Mouse (Mus musculus): ENCODE data around the gene Tigd3. TPM values are rescaled to one million over a fixed set of nuclear protein-coding genes. Genes with fewer than 3 reads are reported as not detected.

The Tigd3 gene
- polyA plus RNA-seq, 1 experiment, result 1.3 TPM

DNA sequence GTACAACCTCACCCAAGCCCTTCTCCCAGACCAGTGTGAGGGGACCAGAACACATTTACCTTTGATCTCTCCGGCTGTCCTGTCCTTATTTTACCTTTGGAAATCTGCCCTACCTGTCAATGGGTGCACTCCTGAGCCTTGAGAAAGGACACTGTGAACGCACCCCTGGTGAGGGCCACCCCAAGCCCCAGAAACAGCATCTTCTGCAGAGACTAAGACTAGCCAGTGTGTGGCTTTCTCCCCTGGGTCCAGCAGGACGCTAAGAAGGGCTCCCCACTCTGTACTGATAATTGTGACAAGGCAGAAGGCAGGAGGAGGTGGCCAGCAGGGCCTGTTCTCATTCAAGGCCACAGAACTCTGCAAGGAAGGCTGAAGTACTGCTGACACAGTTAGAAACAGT lies 15.0 kb downstream of the Tigd3 start:
- no peak overlapping the region for H3K27ac ChIP-seq (ENCODE audit: insufficient read depth, low read length)
- H3K36me3 ChIP-seq (ENCODE audit: control insufficient read depth, insufficient read depth, low read length), result peaks cover 5% of the 10 kb centered on the region; the same call in 1 of the 2 replicates
- H3K4me3 ChIP-seq (ENCODE audit: extremely low read depth, insufficient read depth, insufficient read length), result no peak overlapping the region
- 65% methylated on average over 3 of the region's 3 CpGs for WGBS
- TF ChIP-seq POLR2A (IDR thresholded peaks at IDR 0.05; ENCODE audit: low read depth, low read length) (no peak), CTCF (IDR thresholded peaks at IDR 0.05; ENCODE audit: extremely low read depth, insufficient read depth, insufficient read length, insufficient replicate concordance) (no peak)
- H3K27me3 ChIP-seq (ENCODE audit: control insufficient read depth, insufficient read depth, low read length), result no peaks in the 10 kb centered on the region
- no peak for DNase-seq (ENCODE audit: low read depth in 1 of 2, low spot score in 2 of 2)
- H3K4me1 ChIP-seq (ENCODE audit: control insufficient read depth, insufficient read depth, insufficient read length), result peaks cover 15% of the 10 kb centered on the region

DNA sequence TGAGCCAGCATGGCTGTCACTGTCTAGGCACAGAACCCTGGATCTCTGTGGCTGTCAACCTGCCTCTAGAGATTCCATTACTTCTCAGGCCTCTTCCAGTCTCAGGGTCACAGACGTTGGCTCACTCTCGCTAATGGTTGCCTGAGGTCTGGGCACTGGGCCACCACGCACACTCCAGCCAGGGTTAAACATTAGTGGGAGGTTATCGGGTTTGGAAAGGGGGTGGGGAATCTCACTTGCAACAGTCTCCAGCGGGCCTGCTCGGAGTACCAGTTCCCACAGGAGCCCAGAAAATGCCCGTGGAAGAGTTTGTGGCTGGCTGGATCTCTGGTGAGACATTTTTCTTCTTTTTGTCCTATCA lies 15.6 kb downstream of the Tigd3 start:
- peaks cover 15% of the 10 kb centered on the region for H3K4me1 ChIP-seq (ENCODE audit: control insufficient read depth, insufficient read depth, insufficient read length)
- TF ChIP-seq CTCF (IDR thresholded peaks at IDR 0.05; ENCODE audit: extremely low read depth, insufficient read depth, insufficient read length, insufficient replicate concordance) (no peak), POLR2A (IDR thresholded peaks at IDR 0.05; ENCODE audit: low read depth, low read length) (no peak)
- 30% methylated on average over 7 of the region's 7 CpGs for WGBS
- peaks cover 4% of the 10 kb centered on the region; the same call in 1 of the 2 replicates for H3K36me3 ChIP-seq (ENCODE audit: control insufficient read depth, insufficient read depth, low read length)
- H3K27me3 ChIP-seq (ENCODE audit: control insufficient read depth, insufficient read depth, low read length), result no peaks in the 10 kb centered on the region
- peak overlapping the region; percentile 52; the same call in 1 of the 2 replicates for H3K4me3 ChIP-seq (ENCODE audit: extremely low read depth, insufficient read depth, insufficient read length)
- no peak for DNase-seq (ENCODE audit: low read depth in 1 of 2, low spot score in 2 of 2)
- H3K27ac ChIP-seq (ENCODE audit: insufficient read depth, low read length), result peak overlapping the region; percentile 91

DNA sequence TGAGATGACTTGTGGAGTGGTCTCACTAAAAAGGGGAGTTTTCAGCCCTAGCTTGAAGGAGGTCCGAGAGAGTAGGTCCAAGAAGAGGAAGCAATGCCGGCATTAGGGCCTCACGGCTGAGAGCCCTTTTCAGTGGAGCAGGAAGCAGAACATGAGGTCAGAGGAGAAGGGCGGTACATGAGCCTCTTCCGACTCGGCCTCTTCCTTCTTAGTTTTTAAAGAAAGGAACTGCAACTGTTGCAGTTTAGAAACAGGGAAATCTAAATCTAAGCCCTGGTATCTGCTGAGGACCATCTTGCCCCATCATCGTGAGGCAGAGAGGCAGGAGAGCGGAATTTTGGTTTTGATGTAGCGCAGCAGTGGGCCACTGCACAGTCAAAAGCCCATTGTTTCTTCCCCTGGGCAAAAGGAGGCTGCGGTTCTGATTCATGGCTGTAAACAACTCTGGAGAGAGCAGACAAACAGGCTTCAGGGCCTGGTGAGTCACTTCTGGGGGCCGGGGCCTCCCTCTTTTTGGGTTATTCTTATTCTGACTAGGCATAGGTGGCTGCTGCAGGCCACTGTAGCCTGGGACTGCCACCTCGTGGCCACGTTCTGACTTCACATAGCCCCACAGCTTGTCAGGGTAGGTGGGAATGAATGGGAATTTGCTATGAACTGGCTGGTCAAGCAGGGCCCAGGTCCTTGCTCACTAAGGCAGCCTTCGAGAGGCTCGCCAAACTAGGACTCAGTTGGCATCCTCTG lies 16.2 kb downstream of the Tigd3 start, which contains the start of gene Slc25a45:
Gene Slc25a45 (plus strand): TSS at position 191 of the 744 bp plus-strand sequence.
- Histone ChIP-seq H3K4me1 (ENCODE audit: control insufficient read depth, insufficient read depth, insufficient read length) (peaks cover 16% of the 10 kb centered on the region), H3K27ac (ENCODE audit: insufficient read depth, low read length) (peak within 1 kb of the TSS; percentile 91), H3K27me3 (ENCODE audit: control insufficient read depth, insufficient read depth, low read length) (no peaks in the 10 kb centered on the region), H3K4me3 (ENCODE audit: extremely low read depth, insufficient read depth, insufficient read length) (peak within 1 kb of the TSS; percentile 52), H3K36me3 (ENCODE audit: control insufficient read depth, insufficient read depth, low read length) (peaks cover 3% of the 10 kb centered on the region; the same call in 1 of the 2 replicates)
- TF ChIP-seq POLR2A (IDR thresholded peaks at IDR 0.05; ENCODE audit: low read depth, low read length) (no peak), CTCF (IDR thresholded peaks at IDR 0.05; ENCODE audit: extremely low read depth, insufficient read depth, insufficient read length, insufficient replicate concordance) (peak; percentile 85; the same call in 1 of the 2 replicates)
- peak; percentile 38 to 70 for DNase-seq (ENCODE audit: low read depth in 1 of 2, low spot score in 2 of 2)
- 7% methylated on average over 15 of the region's 15 CpGs for WGBS

DNA sequence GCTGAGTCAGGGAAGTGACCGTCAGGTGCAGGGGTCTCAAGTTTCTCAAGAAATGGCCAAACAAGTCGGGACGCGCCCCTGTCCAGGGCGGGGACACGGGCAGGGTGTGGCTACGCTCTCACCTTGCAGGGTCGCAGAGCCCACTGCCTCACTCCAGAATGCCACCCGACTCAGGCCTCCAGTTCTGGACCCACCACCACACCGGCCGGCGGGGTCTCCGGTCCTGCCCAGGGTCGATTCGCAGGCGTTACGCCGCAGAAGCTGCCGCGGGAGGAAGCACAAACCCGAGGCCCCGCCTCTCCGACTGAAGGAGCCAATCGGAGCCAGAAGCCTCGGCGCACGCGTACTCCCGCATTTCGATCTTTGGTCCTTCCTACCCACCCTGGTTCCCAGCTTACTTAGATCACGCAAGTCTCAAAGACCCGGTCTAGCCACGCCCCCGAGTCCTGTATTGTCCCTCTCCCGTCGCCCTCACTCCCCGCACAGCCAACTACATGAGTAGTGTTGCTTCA lies 18.9 kb downstream of the Tigd3 start, which contains the start of gene Frmd8:
Gene Frmd8 (minus strand): TSS at position 306 of the 512 bp plus-strand sequence.
- peak; percentile 77 to 95 for DNase-seq (ENCODE audit: low read depth in 1 of 2, low spot score in 2 of 2)
- WGBS, result under 1% methylated on average over 37 of the region's 37 CpGs
- H3K36me3 ChIP-seq (ENCODE audit: control insufficient read depth, insufficient read depth, low read length), result peaks cover 5% of the 10 kb centered on the region
- TF ChIP-seq CTCF (IDR thresholded peaks at IDR 0.05; ENCODE audit: extremely low read depth, insufficient read depth, insufficient read length, insufficient replicate concordance) (no peak), POLR2A (IDR thresholded peaks at IDR 0.05; ENCODE audit: low read depth, low read length) (peak; percentile 59)
- peaks cover 27% of the 10 kb centered on the region for H3K4me1 ChIP-seq (ENCODE audit: control insufficient read depth, insufficient read depth, insufficient read length)
- H3K27ac ChIP-seq (ENCODE audit: insufficient read depth, low read length), result peak within 1 kb of the TSS; percentile 82
- H3K4me3 ChIP-seq (ENCODE audit: extremely low read depth, insufficient read depth, insufficient read length), result peak within 1 kb of the TSS; percentile 97
- no peaks in the 10 kb centered on the region for H3K27me3 ChIP-seq (ENCODE audit: control insufficient read depth, insufficient read depth, low read length)

DNA sequence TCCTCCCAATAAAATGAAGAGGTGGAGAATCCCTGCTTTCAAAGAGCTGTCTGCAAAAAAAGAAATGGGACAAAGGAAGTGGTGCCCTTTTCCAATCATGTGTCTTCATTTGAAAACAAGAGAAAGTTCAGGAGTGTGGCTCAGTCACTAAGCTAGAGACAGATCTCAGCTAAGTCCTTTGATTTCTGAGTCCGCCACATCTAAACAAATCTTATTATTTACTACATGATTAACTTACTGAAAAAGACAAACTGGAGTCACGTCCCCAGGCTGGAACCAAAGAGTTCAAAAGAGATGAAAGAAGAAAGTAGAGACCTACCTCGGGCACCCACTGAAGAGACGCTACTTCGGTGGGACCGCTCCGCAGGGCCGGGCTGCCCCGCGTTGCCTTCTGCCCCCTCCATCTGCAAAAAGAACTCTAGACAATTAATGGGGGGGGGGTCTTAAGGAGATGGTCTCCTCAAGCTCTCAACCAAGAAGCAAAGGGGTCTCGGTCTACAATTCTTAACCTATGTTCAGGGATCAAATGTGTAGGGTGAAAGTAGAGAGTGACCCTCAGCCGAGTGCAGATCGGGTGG lies 19.5 kb downstream of the Tigd3 start:
- H3K27me3 ChIP-seq (ENCODE audit: control insufficient read depth, insufficient read depth, low read length), result no peaks in the 10 kb centered on the region
- DNase-seq (ENCODE audit: low read depth in 1 of 2, low spot score in 2 of 2), result no peak
- TF ChIP-seq CTCF (IDR thresholded peaks at IDR 0.05; ENCODE audit: extremely low read depth, insufficient read depth, insufficient read length, insufficient replicate concordance), result no peak
- no peak for TF ChIP-seq POLR2A (IDR thresholded peaks at IDR 0.05; ENCODE audit: low read depth, low read length)
- H3K4me3 ChIP-seq (ENCODE audit: extremely low read depth, insufficient read depth, insufficient read length), result peak overlapping the region; percentile 97
- H3K36me3 ChIP-seq (ENCODE audit: control insufficient read depth, insufficient read depth, low read length), result peaks cover 8% of the 10 kb centered on the region
- peaks cover 27% of the 10 kb centered on the region for H3K4me1 ChIP-seq (ENCODE audit: control insufficient read depth, insufficient read depth, insufficient read length)
- H3K27ac ChIP-seq (ENCODE audit: insufficient read depth, low read length), result peak overlapping the region; percentile 82
- 3% methylated on average over 13 of the region's 13 CpGs for WGBS

DNA sequence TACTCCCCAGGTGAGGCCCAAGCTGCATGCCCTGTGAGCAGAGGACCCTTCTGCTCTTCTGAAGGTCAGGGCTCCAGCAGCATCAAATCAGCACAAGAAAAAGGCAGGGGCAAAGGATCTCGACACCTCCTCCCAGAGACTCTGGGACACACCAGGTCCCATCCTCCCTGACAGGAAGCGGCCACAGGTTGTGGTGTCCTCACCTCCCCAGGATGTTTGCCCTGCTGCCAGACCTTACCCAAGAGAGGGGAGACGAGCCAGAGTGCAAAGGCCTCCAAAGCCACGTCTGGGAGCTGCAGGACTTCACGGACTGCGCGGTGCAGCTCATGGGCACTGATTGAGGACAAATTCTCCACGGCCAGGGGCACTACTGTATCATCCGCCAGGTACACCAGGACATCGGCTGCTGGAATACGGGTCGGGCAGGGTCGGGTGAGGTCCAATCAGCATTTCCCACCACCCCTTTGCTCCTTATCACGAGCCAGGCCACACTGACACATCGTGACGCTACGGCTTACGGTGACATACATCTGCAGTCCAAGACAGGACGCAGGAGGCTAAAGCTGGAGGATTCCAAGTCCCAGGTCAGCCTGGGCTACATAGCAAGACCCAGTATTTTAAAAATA lies 20.9 kb downstream of the Tigd3 start:
- no peak for TF ChIP-seq POLR2A (IDR thresholded peaks at IDR 0.05; ENCODE audit: low read depth, low read length)
- TF ChIP-seq CTCF (IDR thresholded peaks at IDR 0.05; ENCODE audit: extremely low read depth, insufficient read depth, insufficient read length, insufficient replicate concordance), result no peak
- H3K27me3 ChIP-seq (ENCODE audit: control insufficient read depth, insufficient read depth, low read length), result no peaks in the 10 kb centered on the region
- H3K27ac ChIP-seq (ENCODE audit: insufficient read depth, low read length), result peak overlapping the region; percentile 88
- WGBS, result 64% methylated on average over 19 of the region's 19 CpGs
- peak overlapping the region; percentile 54 for H3K4me3 ChIP-seq (ENCODE audit: extremely low read depth, insufficient read depth, insufficient read length)
- H3K36me3 ChIP-seq (ENCODE audit: control insufficient read depth, insufficient read depth, low read length), result peaks cover 14% of the 10 kb centered on the region
- no peak for DNase-seq (ENCODE audit: low read depth in 1 of 2, low spot score in 2 of 2)
- H3K4me1 ChIP-seq (ENCODE audit: control insufficient read depth, insufficient read depth, insufficient read length), result peaks cover 24% of the 10 kb centered on the region
